Mouse (Mus musculus): Measurements from ENCODE around the gene Smtnl1.

Gene Smtnl1

DNA sequence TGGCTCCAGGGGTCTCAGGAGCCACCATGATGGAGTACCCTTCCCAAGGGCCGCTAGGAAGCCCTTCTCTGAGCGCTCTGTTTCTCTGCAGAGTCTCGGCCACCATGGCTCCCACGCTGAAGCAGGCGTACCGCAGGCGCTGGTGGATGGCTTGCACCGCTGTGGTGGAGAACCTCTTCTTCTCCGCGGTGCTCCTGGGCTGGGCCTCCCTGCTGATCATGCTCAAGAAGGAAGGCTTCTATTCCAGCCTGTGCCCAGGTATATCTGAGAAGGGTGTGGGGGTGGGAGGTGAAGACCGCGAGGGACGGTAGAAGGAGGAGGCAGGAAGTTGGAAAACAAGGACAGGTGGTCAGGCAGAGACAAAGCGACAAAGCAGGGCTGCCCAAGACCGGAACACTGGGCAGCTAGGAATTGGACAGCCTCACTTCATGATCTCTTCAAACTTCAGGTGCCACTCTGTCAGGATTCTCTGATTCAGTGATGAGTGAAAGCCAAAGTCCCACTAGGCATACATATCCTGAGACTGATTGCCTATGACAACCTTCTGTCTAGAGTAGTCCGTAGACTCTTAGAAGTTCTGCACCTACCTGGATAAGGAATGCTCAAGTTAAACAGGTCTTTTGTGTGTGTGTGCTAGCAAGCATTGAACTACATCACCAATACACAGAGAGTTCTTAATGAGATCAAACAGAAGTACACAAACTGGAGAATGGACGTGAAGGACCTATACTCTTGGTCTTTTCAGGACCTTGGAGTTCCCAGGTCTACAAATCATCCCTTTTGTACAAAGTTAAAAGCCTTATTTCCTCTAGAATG lies 18.5 kb upstream of the Smtnl1 start:
- ChIA-PET CTCF (interaction anchor here in 1 of 4 experiments (0.8 to 1.2 kb wide), 2 partner anchors 9 to 15 kb away, joined by 3 to 5 read pairs; no protein-coding TSS in a partner anchor), POLR2A (interaction anchor here in 3 of 4 experiments (0.6 to 5.9 kb wide), 5 partner anchors 41 to 129 kb away, joined by 3 to 51 read pairs (median 3); partner anchors contain the start of genes Clp1 (in 1 of the 3), Gm19426 (in 1 of the 3) and Ube2l6 (in 1 of the 3))

DNA sequence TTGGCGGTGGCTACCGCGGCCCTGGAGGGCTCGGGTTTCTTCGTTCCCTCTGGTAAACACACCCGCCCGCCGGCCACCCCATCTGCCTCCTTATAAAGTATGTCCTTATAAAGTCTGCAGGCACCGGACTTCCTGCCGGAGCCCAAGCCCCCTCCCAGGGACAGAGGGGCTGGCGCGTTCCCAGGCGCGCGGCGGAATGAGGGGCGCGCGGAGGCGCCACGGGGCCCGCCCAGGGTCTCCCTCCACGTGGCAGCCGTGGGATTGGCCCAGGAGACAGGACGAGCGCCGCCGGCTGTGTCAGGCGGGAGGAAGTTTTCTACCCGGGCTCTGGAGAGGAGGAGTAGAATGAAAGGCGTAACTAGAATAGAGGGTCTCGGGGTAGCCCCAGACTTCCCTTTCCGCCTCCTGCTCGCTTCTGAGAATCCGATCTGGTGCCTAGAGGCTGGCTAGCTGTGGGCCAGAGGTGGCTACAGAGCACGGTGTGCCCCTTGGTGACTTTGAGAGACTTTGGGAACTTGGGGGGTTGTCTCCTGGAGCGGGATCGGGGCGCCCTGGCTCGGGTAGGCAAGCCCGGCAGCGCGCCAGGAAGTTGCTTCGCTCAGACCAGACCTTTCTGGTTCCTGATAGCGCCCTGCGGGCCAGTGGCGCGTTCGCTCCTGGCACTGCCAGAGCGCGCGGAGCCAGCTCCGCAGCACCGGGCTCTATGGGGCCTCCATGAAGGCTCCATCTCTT lies 17.7 kb upstream of the Smtnl1 start:
- CTCF ChIA-PET, result interaction anchor here in 2 of 4 experiments (0.8 to 3.8 kb wide), 7 partner anchors 9 to 99 kb away, joined by 4 to 37 read pairs (median 8); no protein-coding TSS in a partner anchor
- POLR2A ChIA-PET, result interaction anchor here (0.5 to 5.9 kb wide), 22 partner anchors 9 to 208 kb away, joined by 3 to 128 read pairs (median 6); partner anchors contain the start of genes Gm19426 (in 3 of the 4), Serping1 (in 2 of the 4), Ube2l6 (in 2 of the 4) and Clp1 (in 1 of the 4)

DNA sequence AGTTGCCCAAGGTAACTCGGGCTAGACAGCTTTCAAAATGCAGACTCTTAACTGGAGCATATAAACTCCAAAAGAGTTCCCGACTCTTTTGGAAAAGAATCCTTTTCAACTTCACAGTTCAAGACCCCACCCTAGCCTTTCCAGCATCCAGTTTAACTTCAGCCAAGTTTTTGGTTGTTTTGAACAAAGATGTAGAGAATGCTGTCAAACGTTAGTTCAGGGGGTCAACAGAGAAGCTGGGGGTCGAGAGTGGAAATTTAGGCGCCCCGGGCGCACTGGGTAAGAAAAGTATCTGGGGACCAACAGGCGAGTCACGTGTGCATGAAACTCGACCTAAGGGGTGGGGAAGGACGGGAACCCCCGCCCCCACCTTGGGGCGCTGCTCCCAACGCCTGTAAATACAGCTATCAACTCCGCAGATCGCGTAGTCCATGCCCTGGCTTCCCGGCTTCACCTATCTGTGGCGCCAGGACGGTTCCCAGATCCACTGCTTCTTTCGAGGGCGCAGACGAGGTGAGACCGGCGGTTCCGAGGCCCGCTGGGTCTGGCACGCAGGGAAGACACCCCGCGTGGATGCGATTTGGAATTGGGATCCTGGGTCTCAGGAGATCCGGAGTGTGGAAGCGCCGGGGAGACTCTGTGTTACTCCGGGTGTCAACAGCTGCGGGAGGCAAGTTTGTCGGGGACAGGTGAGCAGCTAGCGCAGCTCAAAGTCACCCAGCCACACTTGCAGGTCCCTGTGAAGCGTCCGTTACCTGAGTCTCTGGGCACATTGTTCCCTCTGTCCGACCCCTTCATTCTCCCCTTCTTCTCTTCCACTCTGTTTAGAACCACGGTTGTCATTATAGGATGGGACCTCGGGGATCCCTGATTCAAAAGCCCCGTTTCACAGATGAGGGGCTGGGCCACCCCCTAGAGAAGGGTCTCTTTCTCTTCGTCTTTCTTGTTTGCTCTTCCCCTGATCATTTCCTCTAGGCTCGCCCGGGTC lies 16.8 kb upstream of the Smtnl1 start:
- ChIA-PET POLR2A (interaction anchor here (0.5 to 5.9 kb wide), 57 partner anchors 8 to 364 kb away, joined by 3 to 128 read pairs (median 6); partner anchors contain the start of genes Gm19426 (in 3 of the 4), P2rx3 (in 2 of the 4), Serping1 (in 2 of the 4) and Smtnl1 (in 2 of the 4)), CTCF (interaction anchor here (0.6 to 3.8 kb wide), 15 partner anchors 13 to 99 kb away, joined by 3 to 37 read pairs (median 6); no protein-coding TSS in a partner anchor)

DNA sequence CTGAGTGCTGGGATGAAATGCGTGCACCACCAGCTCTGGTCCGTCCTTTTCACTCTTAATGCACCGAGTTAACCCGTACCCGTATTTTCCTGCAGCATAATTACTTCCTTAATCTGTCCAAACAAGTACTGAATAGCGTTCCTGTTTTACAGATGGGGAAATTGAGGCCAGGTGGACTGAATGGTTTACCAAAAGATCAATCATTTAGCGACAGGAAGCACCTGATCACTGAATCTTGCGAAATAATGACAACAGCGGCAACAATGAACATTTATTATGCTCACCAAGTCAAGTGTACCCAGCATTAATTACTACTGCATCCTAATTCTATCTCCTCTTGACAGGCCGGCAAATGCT lies 16.1 kb upstream of the Smtnl1 start, which contains the start of gene Slc43a1:
Gene Slc43a1 (plus strand): TSS at position 258 of the 357 bp plus-strand sequence.
- POLR2A ChIA-PET, result interaction anchor here (0.7 to 5.9 kb wide), 62 partner anchors 9 to 363 kb away, joined by 3 to 128 read pairs (median 6); partner anchors contain the start of genes Gm19426 (in 3 of the 4), P2rx3 (in 2 of the 4), Serping1 (in 2 of the 4) and Smtnl1 (in 2 of the 4)
- CTCF ChIA-PET, result interaction anchor here (0.6 to 3.8 kb wide), 16 partner anchors 12 to 98 kb away, joined by 3 to 37 read pairs (median 6); partner anchors contain the start of gene Timm10 (in 1 of the 4)

DNA sequence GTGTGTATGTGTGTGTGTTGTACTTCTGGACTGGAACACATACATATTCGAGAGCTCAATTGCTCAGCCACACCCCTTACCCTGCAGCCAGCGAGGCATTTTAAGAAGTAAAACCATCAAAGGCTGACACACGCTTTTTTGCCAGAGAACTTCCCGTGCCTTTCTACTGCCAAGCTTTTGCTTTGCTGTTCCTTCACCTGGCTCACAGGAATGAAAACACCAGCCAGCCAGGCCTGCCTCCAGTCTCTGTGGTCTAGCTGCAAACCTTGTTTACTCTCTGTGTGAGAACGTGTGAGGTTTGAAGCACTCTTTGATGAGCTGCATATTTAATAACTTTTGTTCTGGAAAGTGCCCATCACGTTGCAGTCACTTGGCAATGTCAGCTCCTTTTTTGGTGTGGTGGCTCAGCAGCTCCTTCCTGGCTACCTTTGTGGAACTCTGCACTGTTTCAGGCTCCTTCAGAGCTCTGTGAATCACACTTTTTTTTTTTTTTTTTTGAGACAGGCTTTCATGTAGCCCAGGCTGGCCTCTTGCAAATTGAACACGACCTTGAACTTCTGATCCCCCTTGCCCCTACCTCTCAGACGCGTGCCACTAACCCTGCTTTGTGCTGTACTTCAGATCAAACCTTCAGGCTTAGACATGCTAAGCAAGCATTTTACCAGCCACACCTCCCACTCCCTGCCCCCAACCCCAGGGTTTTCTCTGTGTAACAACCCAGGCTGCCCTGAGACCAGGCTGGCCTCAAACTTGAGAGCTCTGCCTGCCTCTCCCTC lies 15.6 kb upstream of the Smtnl1 start:
- ChIA-PET CTCF (interaction anchor here (0.6 to 3.8 kb wide), 23 partner anchors 12 to 170 kb away, joined by 3 to 37 read pairs (median 6); partner anchors contain the start of genes Smtnl1 (in 1 of the 4) and Timm10 (in 1 of the 4)), POLR2A (interaction anchor here (0.5 to 5.9 kb wide), 77 partner anchors 8 to 363 kb away, joined by 3 to 128 read pairs (median 5); partner anchors contain the start of genes Gm19426 (in 3 of the 4), Smtnl1 (in 3 of the 4), Ssrp1 (in 2 of the 4) and Timm10 (in 2 of the 4))

DNA sequence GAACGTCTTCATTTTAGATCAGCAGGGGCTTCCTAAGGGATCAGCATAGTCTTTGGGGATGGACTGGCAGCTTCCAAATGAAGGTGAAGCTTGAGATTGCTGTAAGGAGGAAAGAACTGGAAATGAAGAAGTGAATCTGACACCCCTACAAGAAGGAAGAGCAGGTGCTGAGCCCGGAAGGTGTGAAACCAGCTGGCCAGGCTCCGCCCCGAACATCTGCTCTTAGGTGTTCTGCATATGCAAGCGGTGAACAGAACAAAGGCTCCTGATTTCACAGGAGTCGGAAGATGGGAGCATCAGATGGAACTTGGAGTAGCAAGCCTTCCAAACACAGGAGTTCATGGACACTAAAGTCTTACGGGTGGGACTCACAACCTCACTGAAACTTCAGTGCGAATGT lies 14.7 kb upstream of the Smtnl1 start:
- CTCF ChIA-PET, result interaction anchor here (0.5 to 3.8 kb wide), 22 partner anchors 10 to 382 kb away, joined by 3 to 37 read pairs (median 4); partner anchors contain the start of genes Smtnl1 (in 1 of the 4) and Timm10 (in 1 of the 4)

DNA sequence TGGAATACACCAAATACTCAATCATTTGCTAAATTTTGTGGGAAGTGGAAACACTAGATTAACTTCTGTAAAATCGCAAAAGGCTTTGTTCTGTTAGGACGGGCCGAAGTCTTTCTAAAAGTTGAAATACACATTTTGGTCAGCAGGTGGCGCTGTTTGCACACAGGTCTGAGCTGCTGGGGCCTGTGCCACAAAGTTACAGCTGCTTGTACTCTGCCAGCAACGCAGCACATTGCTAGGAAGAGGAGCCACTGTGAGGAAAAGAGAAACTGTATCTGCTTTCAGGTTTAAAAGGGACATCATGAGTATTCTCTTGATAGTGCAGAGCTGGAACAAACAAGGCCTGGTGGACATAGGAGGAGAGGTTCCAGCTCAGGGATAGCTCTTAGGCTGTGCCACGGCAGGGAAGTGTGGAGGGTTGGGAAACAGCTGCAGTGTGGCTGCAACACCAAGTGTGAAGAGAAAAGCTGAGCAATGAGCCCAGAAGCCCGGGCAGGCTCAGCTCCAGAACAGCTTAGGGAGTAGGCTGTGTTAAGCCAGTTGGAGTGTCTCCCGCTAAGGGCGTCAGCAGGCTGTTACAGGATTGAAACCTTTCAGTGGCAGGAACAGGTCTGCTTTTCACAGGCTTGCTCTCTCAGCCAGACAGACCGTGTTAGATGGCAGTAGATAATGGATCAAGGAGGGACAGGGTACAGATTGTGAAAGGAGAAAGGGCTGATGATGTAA lies 9.4 kb upstream of the Smtnl1 start:
- POLR2A ChIA-PET, result interaction anchor here (0.5 to 5.1 kb wide), 38 partner anchors 9 to 216 kb away, joined by 3 to 41 read pairs (median 4); partner anchors contain the start of genes Smtnl1 (in 2 of the 4), Gm19426 (in 1 of the 4), P2rx3 (in 1 of the 4) and Ssrp1 (in 1 of the 4)
- CTCF ChIA-PET, result interaction anchor here (0.6 to 4.2 kb wide), 67 partner anchors 9 to 415 kb away, joined by 3 to 103 read pairs (median 5); partner anchors contain the start of genes Smtnl1 (in 3 of the 4), Ube2l6 (in 3 of the 4), Rtn4rl2 (in 2 of the 4) and Clp1 (in 1 of the 4)

More for the DNA sequence above, 14.7 kb upstream of the Smtnl1 start:
- POLR2A ChIA-PET, result interaction anchor here (0.5 to 5.9 kb wide), 50 partner anchors 10 to 258 kb away, joined by 3 to 128 read pairs (median 7); partner anchors contain the start of genes Gm19426 (in 3 of the 4), Smtnl1 (in 3 of the 4), Timm10 (in 2 of the 4) and Ctnnd1 (in 1 of the 4)

DNA sequence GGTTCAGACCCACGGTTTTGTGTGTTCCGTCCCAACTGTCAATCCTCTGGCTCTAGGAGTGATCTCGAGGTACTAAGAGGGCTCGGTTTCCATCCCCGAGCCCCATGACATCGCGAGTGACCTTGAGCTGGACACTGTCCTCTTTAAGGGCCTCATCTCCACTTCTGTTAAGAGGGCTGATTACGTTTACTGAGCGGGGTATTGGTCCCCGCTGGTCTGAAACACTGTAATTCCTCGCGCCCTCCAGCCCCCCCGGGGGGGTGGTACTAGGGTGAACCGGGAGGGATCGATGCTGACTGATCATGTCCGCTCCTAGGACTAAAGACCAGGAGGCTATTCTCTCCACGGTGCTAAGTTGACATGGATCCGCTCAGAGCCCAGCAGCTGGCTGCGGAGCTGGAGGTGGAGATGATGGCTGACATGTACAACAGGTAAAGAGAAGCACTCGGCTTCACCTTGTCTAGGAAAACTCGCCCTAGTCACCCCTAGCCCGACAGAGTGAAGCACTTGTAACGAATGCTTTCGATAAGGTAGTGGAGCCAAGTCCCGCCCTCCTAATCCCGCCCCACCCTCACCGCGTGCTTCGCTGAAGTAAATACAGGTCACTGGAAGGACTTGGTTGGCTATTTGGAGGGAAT lies 5.0 kb upstream of the Smtnl1 start:
- ChIA-PET POLR2A (interaction anchor here in 3 of 4 experiments (0.7 to 3.8 kb wide), 30 partner anchors 10 to 238 kb away, joined by 3 to 50 read pairs (median 4); partner anchors contain the start of genes Ctnnd1 (in 1 of the 3), Gm19426 (in 1 of the 3), Gm28635 (in 1 of the 3) and Med19 (in 1 of the 3)), CTCF (interaction anchor here in 3 of 4 experiments (0.6 to 1.2 kb wide), 6 partner anchors 9 to 60 kb away, joined by 3 to 7 read pairs (median 4); no protein-coding TSS in a partner anchor)

DNA sequence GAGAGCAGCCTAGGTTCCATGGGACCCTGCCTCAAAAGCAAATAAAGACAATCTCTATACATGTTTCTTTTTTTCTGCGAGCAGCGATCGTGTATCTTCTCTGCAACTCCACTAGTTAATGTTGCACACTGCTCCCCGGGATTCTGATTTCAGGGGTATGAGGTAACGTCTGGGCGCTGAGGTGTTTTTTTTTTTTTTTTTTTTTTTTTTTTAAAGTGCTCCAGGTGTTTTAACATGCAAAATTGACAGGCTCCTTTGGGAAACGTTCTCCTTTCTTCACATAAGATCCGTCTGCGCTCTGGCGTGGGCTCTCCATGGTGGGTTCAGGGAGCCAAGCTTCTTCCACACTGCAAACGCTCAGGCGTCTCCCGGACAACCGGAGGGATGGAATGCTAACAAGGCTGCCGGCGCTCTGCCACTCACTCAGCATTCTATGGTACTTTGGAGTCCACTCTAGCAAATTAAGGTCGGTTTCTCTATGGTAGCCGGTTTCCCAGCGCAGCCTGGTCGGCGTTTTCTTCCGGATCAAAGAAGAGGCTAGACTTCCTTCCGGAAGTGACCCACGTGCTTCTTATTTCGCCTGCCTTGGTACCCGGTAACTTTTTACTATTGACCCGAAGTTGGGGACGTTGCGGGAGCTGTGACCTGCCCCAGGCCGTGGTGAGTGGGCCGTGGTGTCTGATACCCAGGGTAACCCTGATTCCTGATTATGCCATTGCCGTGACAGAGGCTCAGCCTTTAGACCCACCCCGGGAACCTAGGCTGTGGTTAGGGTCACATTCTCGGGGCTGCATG lies 4.2 kb upstream of the Smtnl1 start, which contains the start of gene Timm10:
Gene Timm10 (plus strand): TSS at position 510 of the 795 bp plus-strand sequence.
- ChIA-PET POLR2A (interaction anchor here in 3 of 4 experiments (0.5 to 3.8 kb wide), 35 partner anchors 9 to 239 kb away, joined by 3 to 50 read pairs (median 4); partner anchors contain the start of genes Clp1 (in 1 of the 3), Gm28635 (in 1 of the 3), Med19 (in 1 of the 3) and Selenoh (in 1 of the 3)), CTCF (interaction anchor here in 3 of 4 experiments (0.6 to 1.2 kb wide), 7 partner anchors 10 to 632 kb away, joined by 3 to 8 read pairs (median 4); no protein-coding TSS in a partner anchor)

DNA sequence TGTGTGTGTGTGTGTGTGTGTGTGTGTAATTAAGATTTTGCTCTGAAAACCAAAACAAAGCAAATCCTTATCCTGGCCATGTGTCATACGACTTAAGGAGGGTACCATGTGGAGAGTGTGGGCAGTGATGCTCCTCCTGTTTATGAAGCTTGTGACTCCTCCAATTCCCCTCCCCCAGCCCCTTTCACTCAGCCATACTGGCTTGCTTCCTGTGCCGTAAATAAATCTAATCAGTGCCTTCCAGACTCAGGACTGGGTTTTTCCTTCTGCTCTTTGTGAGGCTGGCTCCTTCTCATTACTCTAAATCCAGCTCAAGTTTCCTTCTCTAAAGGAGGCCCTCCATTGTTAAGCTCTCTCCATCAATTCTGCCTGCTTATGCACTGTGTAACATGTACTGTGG lies 785 bp upstream of the Smtnl1 start:
- ChIA-PET POLR2A (interaction anchor here (0.5 to 4.3 kb wide), 26 partner anchors 8 to 157 kb away, joined by 3 to 48 read pairs (median 5); partner anchors contain the start of genes Slc43a1 (in 2 of the 4), Clp1 (in 1 of the 4), Gm19426 (in 1 of the 4) and Serping1 (in 1 of the 4)), CTCF (interaction anchor here (0.5 to 1.8 kb wide), 12 partner anchors 9 to 829 kb away, joined by 3 to 9 read pairs (median 4); partner anchors contain the start of gene Ube2l6 (in 1 of the 4))

DNA sequence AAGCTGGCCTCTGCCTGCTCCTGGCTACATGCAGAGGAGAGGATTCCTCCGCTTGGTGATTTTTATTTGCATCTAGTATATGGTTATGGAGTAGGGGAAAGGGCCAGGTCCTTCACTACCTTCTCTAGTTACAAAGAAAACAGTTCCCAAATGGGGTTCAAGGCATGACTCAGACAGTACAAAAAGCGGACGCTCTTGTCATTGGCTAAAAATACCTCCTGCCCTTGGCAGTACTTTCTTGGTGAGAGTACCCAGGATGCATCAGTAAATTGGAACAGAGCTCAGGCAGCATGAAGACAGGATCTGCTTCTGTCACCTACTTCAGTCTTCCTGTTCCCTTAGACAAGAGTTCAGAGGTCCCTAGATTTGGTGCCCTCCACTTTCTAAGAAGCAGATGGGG lies 2.6 kb downstream of the Smtnl1 start:
- POLR2A ChIA-PET, result interaction anchor here in 2 of 4 experiments (0.6 to 5.6 kb wide), 12 partner anchors 7 to 264 kb away, joined by 3 to 86 read pairs (median 8); partner anchors contain the start of genes Gm19426 (in 2 of the 2) and Slc43a1 (in 1 of the 2)
- CTCF ChIA-PET, result interaction anchor here in 3 of 4 experiments (0.6 to 1.3 kb wide), 6 partner anchors 12 to 79 kb away, joined by 3 to 8 read pairs (median 3); no protein-coding TSS in a partner anchor

DNA sequence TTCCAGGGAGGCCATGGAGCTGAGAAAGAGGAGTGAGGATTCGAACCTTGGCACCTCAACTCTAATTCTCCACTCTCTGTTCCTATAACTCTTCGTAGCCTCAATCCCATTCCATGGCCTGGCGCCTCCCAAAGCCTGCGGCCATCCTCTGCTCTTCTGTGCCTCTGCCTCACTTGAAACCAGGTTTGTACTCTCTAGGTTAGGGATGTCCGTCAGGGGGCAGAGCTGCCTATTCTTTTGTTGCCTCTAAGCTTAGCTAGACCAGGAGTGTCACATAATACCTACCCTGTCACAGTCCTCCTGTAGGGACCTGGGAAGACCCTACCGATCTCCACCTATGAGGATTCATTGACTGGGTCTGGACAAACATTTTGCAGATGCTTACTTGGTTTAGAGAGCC lies 9.8 kb downstream of the Smtnl1 start:
- POLR2A ChIA-PET, result interaction anchor here in 3 of 4 experiments (0.6 to 17.7 kb wide), 25 partner anchors 9 to 235 kb away, joined by 3 to 679 read pairs (median 7); partner anchors contain the start of genes Gm19426 (in 2 of the 3), Slc43a1 (in 2 of the 3), Smtnl1 (in 2 of the 3) and Clp1 (in 1 of the 3)
- CTCF ChIA-PET, result interaction anchor here in 3 of 4 experiments (0.5 to 3.4 kb wide), 16 partner anchors 9 to 195 kb away, joined by 3 to 22 read pairs (median 5); partner anchors contain the start of gene Ube2l6 (in 2 of the 3)
